ENCODE assay signal across 26 mouse cellular contexts in the genomic region with DNA sequence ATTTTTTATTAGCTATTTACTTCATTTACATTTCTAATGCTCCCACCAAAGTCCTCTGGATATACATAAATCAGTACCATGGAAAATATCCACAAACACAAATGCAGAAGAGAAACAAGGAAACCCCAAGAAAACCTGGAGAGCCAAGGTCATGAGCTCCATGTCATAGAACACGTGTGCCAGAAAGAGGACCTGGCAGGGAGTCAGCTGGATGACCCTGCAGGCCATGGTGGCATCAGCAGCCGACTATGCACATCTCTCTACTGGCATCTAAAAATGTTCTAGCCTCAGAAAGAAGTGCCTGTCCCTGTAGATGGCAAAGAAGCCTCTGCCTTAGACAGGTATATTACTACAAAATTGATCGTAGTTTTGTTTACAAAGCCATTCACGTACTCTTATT. TPM values are rescaled to one million over a fixed set of nuclear protein-coding genes. Genes with fewer than 3 reads are reported as not detected.
DNase-seq lines count a peak whose midpoint lies in the region; TF ChIP-seq lines count a peak whose summit lies in the region.
"Had no signal": no experiment of that assay in that cellular context is flagged by ENCODE, and none has a peak within 500 bp of the region (broad histone marks: within the 10 kb centered on the region; RNA-seq: fewer than 3 reads in every experiment).

No protein-coding gene starts in this region.

- TF ChIP-seq POLR2A in heart, adult 2 months (IDR thresholded peaks at IDR 0.05; ENCODE audit: insufficient read depth, low read depth, low read length): no peak

- 57% methylated on average over 4 of the region's 4 CpGs for WGBS in heart, adult 2 months
- 76% methylated on average over 4 of the region's 4 CpGs for WGBS in heart, embryonic 10.5 days

- TF ChIP-seq EP300 in heart, adult 2 months (IDR thresholded peaks at IDR 0.05; ENCODE audit: insufficient read depth, low read depth, low read length): no peak

- H3K9me3 ChIP-seq in heart, embryonic 10.5 days: no peaks in the 10 kb centered on the region
- H3K9me3 ChIP-seq: embryonic facial prominence, embryonic 10.5 days; heart, embryonic 13.5 days; hindbrain, embryonic 12.5 days had no signal

- H3K27ac ChIP-seq in heart, adult 2 months: no peak overlapping the region
- no peak overlapping the region for H3K27ac ChIP-seq in heart, embryonic 10.5 days
- H3K27ac ChIP-seq: embryonic facial prominence, embryonic 10.5 days; gastrocnemius, adult 2 months; heart, embryonic 13.5 days; hindbrain, embryonic 12.5 days; hindbrain, postnatal 0 days had no signal

- TF ChIP-seq CTCF in heart, adult 2 months (IDR thresholded peaks at IDR 0.05): no peak

- no peaks in the 10 kb centered on the region for H3K79me2 ChIP-seq in heart, adult 2 months (replicated peaks; ENCODE audit: control insufficient read depth, insufficient read depth, low read length)

- no peak overlapping the region for H3K9ac ChIP-seq in heart, adult 2 months (ENCODE audit: low read depth, low read length)
- H3K9ac ChIP-seq: heart, embryonic 13.5 days; hindbrain, embryonic 12.5 days had no signal

- H3K36me3 ChIP-seq in heart, adult 2 months (ENCODE audit: control insufficient read depth, insufficient read depth, low read length): no peaks in the 10 kb centered on the region
- H3K36me3 ChIP-seq in heart, embryonic 10.5 days: no peaks in the 10 kb centered on the region
- H3K36me3 ChIP-seq: embryonic facial prominence, embryonic 10.5 days; G1E; heart, embryonic 13.5 days; hindbrain, embryonic 12.5 days had no signal

- H3K27me3 ChIP-seq in heart, adult 2 months (ENCODE audit: control insufficient read depth, insufficient read depth, low read length): no peaks in the 10 kb centered on the region
- H3K27me3 ChIP-seq in heart, embryonic 10.5 days (ENCODE audit: insufficient read depth, poor library complexity, severe bottlenecking): no peaks in the 10 kb centered on the region
- H3K27me3 ChIP-seq: heart, embryonic 13.5 days; hindbrain, embryonic 12.5 days had no signal

- H3K4me3 ChIP-seq in heart, adult 2 months: no peak overlapping the region
- H3K4me3 ChIP-seq in heart, embryonic 10.5 days: no peak overlapping the region
- H3K4me3 ChIP-seq: embryonic facial prominence, embryonic 10.5 days; gastrocnemius, adult 2 months; heart, embryonic 13.5 days; hindbrain, embryonic 12.5 days had no signal

- H3K4me1 ChIP-seq in heart, adult 2 months (ENCODE audit: control insufficient read depth, insufficient read depth, low read length): no peaks in the 10 kb centered on the region
- no peaks in the 10 kb centered on the region for H3K4me1 ChIP-seq in heart, embryonic 10.5 days
- H3K4me1 ChIP-seq: hindbrain, embryonic 12.5 days had no signal

- intact Hi-C loops in heart, adult 2 months (cut with DNase I): no loop called here

- peak; percentile 20 to 63 for DNase-seq in adrenal gland, adult (ENCODE audit: inconsistent age in 2 of 2, low spot score in 1 of 2)
- DNase-seq in adrenal gland, postnatal 4 days (ENCODE audit: low spot score in 2 of 2): no peak
- peak; percentile 17 to 19 for DNase-seq in heart, adult 2 months
- DNase-seq in heart, embryonic 10.5 days (ENCODE audit: low spot score): no peak
- peak; percentile 37 for DNase-seq in NIH3T3 (ENCODE audit: low read depth)
- DNase-seq in adrenal gland, postnatal 25 days: peak; percentile 10
- no peak for DNase-seq in layer of hippocampus, adult 18-20 months (ENCODE audit: low spot score in 2 of 2)
- DNase-seq: B cell, adult 2 months; cerebellum, adult 11-12 months; cerebellum, adult 9-10 months; cerebellum, postnatal 36 days; gastrocnemius, adult 2 months; gastrocnemius, postnatal 25 days; heart, postnatal 4 days; kidney, adult 11 months had no signal

RNA-seq across cellular contexts. Expression of a gene that starts 36.3 kb away (rescaled TPM):
- not detected for total RNA-seq in adrenal gland, postnatal 4 days (2021)
- total RNA-seq in heart, adult 2 months (2021): not detected
- polyA plus RNA-seq in heart, adult 2 months (2012; rRNA removed): not detected in 2 replicates
- not detected in 2 replicates for polyA plus RNA-seq in heart, embryonic 10.5 days (2016; fragmentation: Nextera tagmentation; extraction: Ambion mirVana)
- not detected in 2 replicates for total RNA-seq in adrenal gland, postnatal 25 days (2021)
- not detected for total RNA-seq in layer of hippocampus, adult 18-20 months (2021)
- total RNA-seq: G1E; gastrocnemius, adult 2 months; gastrocnemius, postnatal 25 days; granulocyte monocyte progenitor cell, adult 5-6 weeks; heart, postnatal 4 days; hindbrain, postnatal 0 days had no signal
- polyA plus RNA-seq: CD4-positive, CD25-positive, alpha-beta regulatory T cell, adult 4 months; embryonic facial prominence, embryonic 10.5 days; embryonic facial prominence, embryonic 14.5 days; forebrain, embryonic 14.5 days; G1E; heart, embryonic 13.5 days; heart, postnatal 0 days; hindbrain, embryonic 12.5 days; hindbrain, postnatal 0 days; intestine, embryonic 14.5 days had no signal

Comparison
In these comparisons a context has a peak if more than half of its experiments do, and no peak if none do; other contexts are left out.
1. DNase-seq: peak in adrenal gland, adult (2 of 2), heart, adult 2 months (2 of 2), NIH3T3 (single experiment) and adrenal gland, postnatal 25 days (single experiment); none in adrenal gland, postnatal 4 days (0 of 2), heart, embryonic 10.5 days (single experiment) and layer of hippocampus, adult 18-20 months (0 of 2).